Mouse (Mus musculus) stomach, embryonic 15.5 days (tissue): ENCODE data around the gene Epor. TPM values are rescaled to one million over a fixed set of nuclear protein-coding genes. Genes with fewer than 3 reads are reported as not detected.

Experiments
- ATAC-seq: fragments of 200-750 bp; cut with Nextera tagmentation; 2 replicates; pipeline ENCODE4 v1.8.0; 2017; ENCODE audit warnings: low read depth, moderate number of reproducible peaks, moderate TSS enrichment; ENCODE audit not compliant: insufficient read depth, low FRiP score
- H3K27ac ChIP-seq: fragments of 300-500 bp; sonication (generic); 2 replicates; pipeline ENCODE4 v1.5.1; 2015; ENCODE audit warnings: mild to moderate bottlenecking, inconsistent platforms
- H3K27me3 ChIP-seq: fragments of 300-500 bp; sonication (generic); replicated peaks from 2 replicates; pipeline ENCODE4 v1.6.1; 2015; ENCODE audit warnings: inconsistent platforms
- H3K36me3 ChIP-seq: fragments of 300-500 bp; sonication (generic); 2 replicates; pipeline ENCODE4 v1.6.1; 2015; ENCODE audit warnings: inconsistent platforms
- H3K4me1 ChIP-seq: fragments of 300-500 bp; sonication (generic); 2 replicates; pipeline ENCODE4 v1.6.1; 2015; ENCODE audit warnings: inconsistent platforms
- H3K4me2 ChIP-seq: fragments of 300-500 bp; sonication (generic); 2 replicates; pipeline ENCODE4 v1.6.1; 2015; ENCODE audit warnings: mild to moderate bottlenecking, inconsistent platforms
- H3K4me3 ChIP-seq: fragments of 300-500 bp; sonication (generic); replicated peaks from 2 replicates; pipeline ENCODE4 v1.5.1; 2015; ENCODE audit warnings: inconsistent platforms
- H3K9ac ChIP-seq: fragments of 300-500 bp; sonication (generic); 2 replicates; pipeline ENCODE4 v1.6.1; 2015; ENCODE audit warnings: inconsistent platforms
- H3K9me3 ChIP-seq: fragments of 300-500 bp; sonication (generic); 2 replicates; pipeline ENCODE4 v1.6.1; 2016; ENCODE audit warnings: inconsistent platforms
- WGBS: fragments of 180-500 bp; shearing (Covaris S2); methylation state at CpG from one replicate; pipeline ENCODE4 v1.1.7; 2015; 5-methylcytosine and 5-hydroxymethylcytosine counted together
- polyA plus RNA-seq: library from polyadenylated mRNA; unstranded; fragments of >200 nt; fragmentation: Nextera tagmentation; extraction: Ambion mirVana; gene quantifications from 2 replicates; pipeline ENCODE4 v1.2.1, GENCODE M21; 2015

The Epor gene
- polyA plus RNA-seq, 1 experiment from 2014 or later, result 14.7 TPM

DNA sequence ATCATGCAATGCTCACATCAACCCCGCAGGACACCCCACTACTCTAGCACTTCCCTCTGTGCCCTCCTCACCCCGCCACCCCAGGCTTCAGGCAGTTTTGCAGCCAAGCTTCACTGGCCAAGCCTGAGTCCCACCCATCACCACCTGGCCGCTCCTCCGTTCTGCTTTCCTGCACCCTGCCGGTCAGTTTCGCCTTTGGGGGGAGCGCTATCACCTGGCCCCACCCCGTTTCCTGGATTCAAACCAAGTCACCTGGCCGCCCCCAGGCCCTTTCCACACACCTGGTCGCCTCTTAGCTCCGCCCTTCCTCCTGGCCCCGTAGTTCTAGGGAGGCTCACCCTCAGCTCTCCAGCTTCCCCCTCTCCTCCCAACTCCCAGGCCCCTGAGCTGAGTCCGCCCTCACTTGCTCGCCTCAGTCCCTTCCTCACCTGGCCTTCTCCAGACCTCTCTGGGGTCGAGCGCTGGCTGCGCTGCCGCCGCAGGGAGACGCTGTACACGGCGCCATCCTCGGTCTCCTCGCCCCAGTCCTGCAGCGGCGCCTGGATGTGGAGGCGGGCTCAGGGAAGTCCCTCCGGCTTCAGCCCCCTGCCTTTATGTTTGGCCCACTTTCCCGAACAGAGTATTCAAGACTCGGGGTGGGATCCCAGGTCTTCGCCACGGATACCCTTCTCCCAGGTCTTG is 25.3 kb upstream of the Epor start:
- ATAC-seq, result peak; percentile 61
- no peak overlapping the region for H3K27ac ChIP-seq
- peaks cover 60% of the 10 kb centered on the region for H3K27me3 ChIP-seq
- H3K4me3 ChIP-seq, result peak overlapping the region; percentile 49
- H3K4me1 ChIP-seq, result peaks cover 24% of the 10 kb centered on the region
- under 1% methylated on average over 32 of the region's 32 CpGs for WGBS
- peak overlapping the region; percentile 90 for H3K4me2 ChIP-seq
- H3K9ac ChIP-seq, result no peak overlapping the region
- H3K36me3 ChIP-seq, result no peaks in the 10 kb centered on the region
- no peaks in the 10 kb centered on the region for H3K9me3 ChIP-seq

DNA sequence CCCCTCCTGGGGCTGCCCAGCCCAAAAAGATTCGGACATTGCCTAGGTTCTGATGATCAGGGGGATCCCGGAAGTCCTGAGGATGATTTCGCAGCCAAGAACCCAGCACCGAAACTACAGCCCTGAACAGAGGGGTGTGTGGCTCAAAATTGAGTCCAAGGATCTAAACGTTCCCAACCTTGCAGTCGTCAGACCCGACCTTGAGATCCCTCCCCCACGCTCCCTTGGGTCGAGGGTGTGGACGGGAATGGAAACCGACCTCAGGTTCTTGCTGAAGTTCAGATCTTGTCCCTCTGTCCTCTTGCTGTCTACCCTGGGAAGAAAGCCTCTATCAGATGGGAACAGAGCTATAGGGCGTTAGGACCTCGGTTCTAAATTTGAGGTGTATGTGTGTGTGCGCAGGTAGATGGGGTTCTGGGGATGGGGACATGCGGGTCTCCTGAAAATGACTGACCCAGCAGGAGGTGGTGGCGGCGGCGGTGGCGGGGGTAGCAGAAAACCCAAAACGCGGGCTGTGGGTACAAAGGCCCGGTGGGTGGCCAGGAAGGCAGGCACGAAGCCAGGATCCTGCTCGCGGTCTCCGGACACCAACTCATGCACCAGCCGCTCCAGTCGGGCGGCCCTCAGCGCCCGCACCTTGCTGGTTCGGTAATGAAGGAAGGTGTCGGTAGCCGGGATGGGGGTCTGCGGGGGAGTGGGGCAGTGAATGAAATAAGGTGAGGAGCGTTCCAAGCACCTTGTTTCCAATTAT is 24.5 kb upstream of the Epor start:
- no peak for ATAC-seq
- H3K27me3 ChIP-seq, result peaks cover 60% of the 10 kb centered on the region
- H3K9ac ChIP-seq, result no peak overlapping the region
- no peaks in the 10 kb centered on the region for H3K36me3 ChIP-seq
- 9% methylated on average over 36 of the region's 36 CpGs for WGBS
- H3K4me1 ChIP-seq, result peaks cover 24% of the 10 kb centered on the region
- peak overlapping the region; percentile 49 for H3K4me3 ChIP-seq
- peak overlapping the region; percentile 90 for H3K4me2 ChIP-seq
- H3K27ac ChIP-seq, result no peak overlapping the region
- H3K9me3 ChIP-seq, result no peaks in the 10 kb centered on the region

GRCm38 (mm10) chr9:21983911-21984310 is 20.6 kb upstream of the Epor start:
- H3K9ac ChIP-seq, result no peak overlapping the region
- H3K27ac ChIP-seq, result no peak overlapping the region
- no peaks in the 10 kb centered on the region for H3K36me3 ChIP-seq
- no peak overlapping the region for H3K4me2 ChIP-seq
- 35% methylated on average over 3 of the region's 3 CpGs for WGBS
- H3K4me1 ChIP-seq, result peaks cover 13% of the 10 kb centered on the region
- H3K27me3 ChIP-seq, result peaks cover 26% of the 10 kb centered on the region
- no peaks in the 10 kb centered on the region for H3K9me3 ChIP-seq
- ATAC-seq, result no peak
- no peak overlapping the region for H3K4me3 ChIP-seq

GRCm38 (mm10) chr9:21978398-21979128 is 15.3 kb upstream of the Epor start:
- Histone ChIP-seq H3K4me2 (no peak overlapping the region), H3K36me3 (no peaks in the 10 kb centered on the region), H3K27me3 (no peaks in the 10 kb centered on the region), H3K4me1 (no peaks in the 10 kb centered on the region), H3K27ac (no peak overlapping the region), H3K4me3 (no peak overlapping the region), H3K9me3 (no peaks in the 10 kb centered on the region), H3K9ac (no peak overlapping the region)
- ATAC-seq, result no peak
- 85% methylated on average over 4 of the region's 4 CpGs for WGBS

DNA sequence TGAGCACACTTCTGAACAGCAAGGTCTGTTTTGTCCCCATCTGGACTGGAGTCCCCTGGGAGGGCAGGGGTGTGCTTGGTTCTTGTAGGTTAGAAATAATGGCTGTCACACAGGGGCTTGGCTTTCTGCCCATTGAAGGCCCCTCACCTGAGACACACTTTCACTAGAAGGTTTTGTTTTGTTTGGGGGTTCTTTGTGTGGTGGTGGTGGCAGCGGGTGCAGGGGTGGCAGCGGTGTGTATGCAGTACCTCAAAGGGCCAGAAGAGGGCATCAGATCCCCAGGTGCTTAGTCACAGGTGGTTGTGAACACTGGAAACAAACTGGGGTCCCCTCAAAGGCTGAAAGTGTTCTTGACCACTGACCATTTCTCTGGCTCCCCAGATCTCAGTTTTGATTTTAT is 14.7 kb upstream of the Epor start:
- Histone ChIP-seq H3K9ac (no peak overlapping the region), H3K4me1 (no peaks in the 10 kb centered on the region), H3K27ac (no peak overlapping the region), H3K9me3 (no peaks in the 10 kb centered on the region), H3K4me2 (no peak overlapping the region), H3K4me3 (no peak overlapping the region), H3K27me3 (no peaks in the 10 kb centered on the region), H3K36me3 (no peaks in the 10 kb centered on the region)
- WGBS, result 21% methylated on average over 2 of the region's 2 CpGs
- ATAC-seq, result no peak

GRCm38 (mm10) chr9:21977331-21977730 is 14.0 kb upstream of the Epor start:
- ATAC-seq, result no peak
- H3K4me1 ChIP-seq, result no peaks in the 10 kb centered on the region
- H3K9ac ChIP-seq, result no peak overlapping the region
- H3K9me3 ChIP-seq, result no peaks in the 10 kb centered on the region
- H3K27ac ChIP-seq, result no peak overlapping the region
- no peak overlapping the region for H3K4me2 ChIP-seq
- H3K27me3 ChIP-seq, result no peaks in the 10 kb centered on the region
- H3K36me3 ChIP-seq, result no peaks in the 10 kb centered on the region
- H3K4me3 ChIP-seq, result no peak overlapping the region
- WGBS, result 83% methylated on average over 5 of the region's 5 CpGs

DNA sequence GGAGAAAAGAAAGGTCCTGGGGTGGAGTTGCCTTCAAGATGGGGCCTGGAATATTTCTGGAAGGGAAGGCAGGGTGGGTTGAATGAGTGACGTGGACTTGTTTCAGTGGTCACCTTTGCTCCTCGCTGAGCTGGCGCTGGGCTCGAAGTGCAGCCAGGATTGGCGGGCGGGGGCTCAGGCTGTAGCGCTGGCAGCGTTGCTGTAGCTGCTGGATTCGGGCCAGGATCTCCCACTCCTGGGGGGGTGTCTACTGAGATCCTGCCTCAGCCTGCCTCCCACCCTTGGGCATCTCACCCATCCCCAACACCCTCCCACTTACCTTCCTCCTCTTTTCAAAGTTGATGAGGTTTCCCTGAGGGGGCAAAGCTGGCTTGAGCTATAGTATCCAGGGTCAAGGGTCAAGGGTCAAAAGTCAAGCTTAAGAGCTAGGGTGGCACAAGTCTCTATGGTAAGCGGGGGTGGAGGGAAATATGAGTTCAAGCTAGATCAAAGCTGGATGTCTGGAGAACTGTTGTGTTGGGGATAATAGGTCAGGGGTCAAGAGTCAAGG is 13.4 kb upstream of the Epor start:
- WGBS, result 77% methylated on average over 10 of the region's 10 CpGs
- H3K4me1 ChIP-seq, result no peaks in the 10 kb centered on the region
- H3K27ac ChIP-seq, result no peak overlapping the region
- H3K9me3 ChIP-seq, result no peaks in the 10 kb centered on the region
- no peak overlapping the region for H3K4me2 ChIP-seq
- ATAC-seq, result no peak
- H3K36me3 ChIP-seq, result no peaks in the 10 kb centered on the region
- H3K4me3 ChIP-seq, result no peak overlapping the region
- H3K9ac ChIP-seq, result no peak overlapping the region
- H3K27me3 ChIP-seq, result no peaks in the 10 kb centered on the region

DNA sequence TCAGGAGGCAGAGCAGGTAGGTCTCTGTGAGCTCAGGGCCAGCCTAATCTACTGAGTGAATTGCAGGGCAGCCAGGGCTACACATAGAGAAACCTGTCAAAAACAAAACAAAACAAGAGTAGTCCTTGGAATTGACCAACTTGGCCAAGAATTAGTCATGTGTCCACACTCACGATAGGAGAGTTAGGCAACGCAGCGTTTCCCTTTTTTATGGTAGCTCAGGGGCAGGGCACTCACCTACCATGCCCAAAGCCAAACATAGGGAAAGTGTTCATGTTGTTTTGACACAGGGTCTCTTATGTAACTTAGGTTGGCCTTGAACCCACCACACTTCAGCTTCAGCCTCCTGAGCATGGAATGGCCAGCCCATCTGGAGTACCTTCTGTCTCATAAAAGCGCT is 6.0 kb upstream of the Epor start:
- Histone ChIP-seq H3K27me3 (no peaks in the 10 kb centered on the region), H3K4me1 (no peaks in the 10 kb centered on the region), H3K36me3 (no peaks in the 10 kb centered on the region), H3K4me2 (no peak overlapping the region), H3K9ac (no peak overlapping the region), H3K27ac (no peak overlapping the region), H3K9me3 (no peaks in the 10 kb centered on the region), H3K4me3 (no peak overlapping the region)
- 83% methylated on average over 4 of the region's 4 CpGs for WGBS
- no peak for ATAC-seq

GRCm38 (mm10) chr9:21968883-21969282 is 5.6 kb upstream of the Epor start:
- H3K4me1 ChIP-seq, result no peaks in the 10 kb centered on the region
- no peak overlapping the region for H3K27ac ChIP-seq
- no peak overlapping the region for H3K9ac ChIP-seq
- no peaks in the 10 kb centered on the region for H3K36me3 ChIP-seq
- no peaks in the 10 kb centered on the region for H3K27me3 ChIP-seq
- 39% methylated on average over 6 of the region's 6 CpGs for WGBS
- ATAC-seq, result no peak
- no peaks in the 10 kb centered on the region for H3K9me3 ChIP-seq
- no peak overlapping the region for H3K4me3 ChIP-seq
- no peak overlapping the region for H3K4me2 ChIP-seq

DNA sequence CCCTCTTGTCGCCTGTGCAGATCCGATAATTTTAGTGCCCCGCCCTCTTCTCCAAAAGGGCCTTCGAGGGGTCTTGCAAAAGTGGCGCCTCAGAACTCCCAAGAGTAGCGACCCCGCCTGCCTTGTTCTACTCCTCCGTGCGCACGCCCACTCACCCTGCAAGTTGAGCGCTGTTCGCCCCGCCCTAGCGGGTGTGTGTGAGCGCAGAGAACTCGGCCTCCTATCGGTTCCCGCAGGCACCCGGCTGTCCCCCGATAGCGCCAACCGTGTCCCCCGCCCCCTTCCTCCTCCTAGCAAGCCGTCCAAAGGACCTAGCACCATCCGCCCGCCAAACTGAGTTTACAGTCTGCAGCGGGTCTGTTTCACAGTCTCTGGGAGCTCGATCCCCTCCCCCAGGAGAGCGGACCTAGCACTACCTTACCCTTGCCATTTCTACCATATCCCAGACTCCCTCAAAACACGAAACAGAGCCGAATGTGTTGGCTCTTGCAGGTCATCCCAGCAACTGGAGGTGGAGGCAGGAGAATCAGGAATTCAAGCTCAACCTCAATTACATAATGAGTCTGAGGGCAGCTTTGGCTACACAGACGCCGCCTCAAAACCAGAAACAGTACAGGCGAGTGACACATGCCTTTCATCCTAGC is 768 bp downstream of the Epor start:
- no peaks in the 10 kb centered on the region for H3K9me3 ChIP-seq
- peak overlapping the region; percentile 96 for H3K4me2 ChIP-seq
- peaks cover 15% of the 10 kb centered on the region for H3K27me3 ChIP-seq
- H3K4me3 ChIP-seq, result peak overlapping the region; percentile 46
- ATAC-seq, result peak; percentile 90
- H3K36me3 ChIP-seq, result no peaks in the 10 kb centered on the region
- no peak overlapping the region for H3K27ac ChIP-seq
- H3K4me1 ChIP-seq, result peaks cover 26% of the 10 kb centered on the region
- WGBS, result 3% methylated on average over 34 of the region's 34 CpGs
- H3K9ac ChIP-seq, result peak overlapping the region; percentile 19; the same call in 1 of the 2 replicates

DNA sequence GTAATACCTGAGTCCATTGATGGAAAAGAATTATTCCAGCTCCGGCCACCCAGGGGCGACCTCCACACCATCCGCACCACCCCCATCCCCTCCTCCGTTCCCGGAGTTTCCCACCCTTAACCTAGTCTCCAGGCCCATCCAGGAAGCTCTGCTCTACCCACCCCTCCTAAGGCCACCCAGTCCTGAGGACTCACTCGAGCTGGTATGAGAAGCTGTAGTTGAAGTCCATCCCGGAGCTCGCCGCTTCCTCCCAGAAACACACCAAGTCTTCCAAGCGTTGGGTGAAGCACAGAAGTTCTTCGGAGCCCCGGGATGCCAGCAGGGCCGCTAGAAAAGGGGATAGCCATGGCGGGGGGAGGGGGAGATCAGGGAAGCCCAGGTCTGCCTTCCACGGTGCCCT is 1.3 kb downstream of the Epor start:
- peaks cover 26% of the 10 kb centered on the region for H3K4me1 ChIP-seq
- H3K4me3 ChIP-seq, result peak overlapping the region; percentile 46
- no peak overlapping the region for H3K27ac ChIP-seq
- H3K27me3 ChIP-seq, result peaks cover 15% of the 10 kb centered on the region
- no peaks in the 10 kb centered on the region for H3K9me3 ChIP-seq
- peak overlapping the region; percentile 19; the same call in 1 of the 2 replicates for H3K9ac ChIP-seq
- peak; percentile 20; the same call in 1 of the 2 replicates for ATAC-seq
- H3K36me3 ChIP-seq, result no peaks in the 10 kb centered on the region
- peak overlapping the region; percentile 96 for H3K4me2 ChIP-seq
- 1% methylated on average over 15 of the region's 15 CpGs for WGBS
